Mouse (Mus musculus): ENCODE results near the gene Cyp26a1.

Gene Cyp26a1

GRCm38 (mm10) chr19:37699711-37700110, 2.1 kb downstream of the Cyp26a1 start:
- DNase-seq: no peak

- peak; percentile 14 to 37 for DNase-seq
Observed at GRCm38 (mm10) chr19:37702377-37703076, 4.9 kb downstream of the Cyp26a1 start.

GRCm38 (mm10) chr19:37703902-37704509, 6.4 kb downstream of the Cyp26a1 start:
- DNase-seq: peak; percentile 27 to 79

- no peak for DNase-seq
Observed at GRCm38 (mm10) chr19:37705722-37706121, 8.1 kb downstream of the Cyp26a1 start.

GRCm38 (mm10) chr19:37714681-37715080, 17.1 kb downstream of the Cyp26a1 start:
- no peak for DNase-seq

- DNase-seq: no peak
Observed at GRCm38 (mm10) chr19:37715980-37716379, 18.4 kb downstream of the Cyp26a1 start.

GRCm38 (mm10) chr19:37716524-37717175, 19.1 kb downstream of the Cyp26a1 start:
- no peak for DNase-seq

- no peak for DNase-seq
Observed at GRCm38 (mm10) chr19:37719166-37719565, 21.6 kb downstream of the Cyp26a1 start.

- DNase-seq: no peak
Observed at GRCm38 (mm10) chr19:37724591-37724990, 27.0 kb downstream of the Cyp26a1 start.

GRCm38 (mm10) chr19:37726585-37726984, 29.0 kb downstream of the Cyp26a1 start:
- no peak for DNase-seq

GRCm38 (mm10) chr19:37727366-37727765, 29.8 kb downstream of the Cyp26a1 start:
- DNase-seq: no peak

GRCm38 (mm10) chr19:37735426-37735825, 37.8 kb downstream of the Cyp26a1 start:
- no peak for DNase-seq

GRCm38 (mm10) chr19:37738575-37738974, 41.0 kb downstream of the Cyp26a1 start:
- no peak for DNase-seq

GRCm38 (mm10) chr19:37740043-37740442, 42.4 kb downstream of the Cyp26a1 start:
- no peak for DNase-seq
